Mouse (Mus musculus) CD4-positive, CD25-positive, alpha-beta regulatory T cell, adult 4 months (primary cell): ENCODE results near the gene Rcvrn. TPM values are rescaled to one million over a fixed set of nuclear protein-coding genes. Genes with fewer than 3 reads are reported as not detected.

Source experiments
- ATAC-seq: one replicate; pipeline ENCODE4 v1.8.0; 2017
- polyA plus RNA-seq, 2 experiments: library from polyadenylated mRNA; unstranded; fragments of 100-300 nt; shearing (Covaris generic); gene quantifications; one replicate each; pipeline ENCODE4 v1.2.1; 2017

Rcvrn gene
- polyA plus RNA-seq, 2 experiments from 2014 or later = not detected

GRCm38 (mm10) chr11:67670031-67670430 is 25.1 kb upstream of the Rcvrn start:
- ATAC-seq = no peak

GRCm38 (mm10) chr11:67672140-67672539 is 23.0 kb upstream of the Rcvrn start:
- ATAC-seq = no peak

GRCm38 (mm10) chr11:67675562-67676540 is 19.3 kb upstream of the Rcvrn start:
- ATAC-seq = no peak

GRCm38 (mm10) chr11:67679300-67679699 is 15.8 kb upstream of the Rcvrn start:
- ATAC-seq = no peak

- no peak for ATAC-seq
Observed at GRCm38 (mm10) chr11:67679930-67680329, 15.2 kb upstream of the Rcvrn start.

- no peak for ATAC-seq
Observed at GRCm38 (mm10) chr11:67681871-67682270, 13.3 kb upstream of the Rcvrn start.

GRCm38 (mm10) chr11:67686109-67686508 is 9.0 kb upstream of the Rcvrn start:
- no peak for ATAC-seq

- ATAC-seq = no peak
Observed at GRCm38 (mm10) chr11:67712976-67713375, 17.9 kb downstream of the Rcvrn start.

- ATAC-seq = no peak
Observed at GRCm38 (mm10) chr11:67715382-67715781, 20.3 kb downstream of the Rcvrn start.

- ATAC-seq = no peak
Observed at GRCm38 (mm10) chr11:67721485-67721884, 26.4 kb downstream of the Rcvrn start.

GRCm38 (mm10) chr11:67722399-67723156 is 27.5 kb downstream of the Rcvrn start:
- no peak for ATAC-seq

- no peak for ATAC-seq
Observed at GRCm38 (mm10) chr11:67723231-67724013, 28.3 kb downstream of the Rcvrn start.

- no peak for ATAC-seq
Observed at GRCm38 (mm10) chr11:67727095-67727494, 32.0 kb downstream of the Rcvrn start.

- no peak for ATAC-seq
Observed at GRCm38 (mm10) chr11:67728726-67729125, 33.6 kb downstream of the Rcvrn start.

- no peak for ATAC-seq
Observed at GRCm38 (mm10) chr11:67731056-67731455, 35.9 kb downstream of the Rcvrn start.

GRCm38 (mm10) chr11:67733726-67734125 is 38.6 kb downstream of the Rcvrn start:
- no peak for ATAC-seq

- ATAC-seq = no peak
Observed at GRCm38 (mm10) chr11:67734597-67734996, 39.5 kb downstream of the Rcvrn start.

GRCm38 (mm10) chr11:67738345-67738744 is 43.2 kb downstream of the Rcvrn start:
- no peak for ATAC-seq

- ATAC-seq = no peak
Observed at GRCm38 (mm10) chr11:67738846-67739490, 43.8 kb downstream of the Rcvrn start.

GRCm38 (mm10) chr11:67741569-67741968 is 46.4 kb downstream of the Rcvrn start:
- ATAC-seq = no peak
